Mouse (Mus musculus) splenic B cell, adult 2 months (primary cell): ENCODE measurements around the gene Tdrd7.

Source experiments
- DNase-seq: peaks from one replicate; pipeline ENCODE4 v3.0.0-alpha.2; 2011; ENCODE audit warnings: low read depth, low spot score
- H3K27me3 ChIP-seq: 2 replicates; pipeline ENCODE4 v1.6.1; 2012; ENCODE audit warnings: mild to moderate bottlenecking, low read length, moderate library complexity, mixed read lengths; ENCODE audit not compliant: control insufficient read depth, poor library complexity, insufficient read depth, severe bottlenecking
- H3K36me3 ChIP-seq: 2 replicates; pipeline ENCODE4 v1.6.1; 2012; ENCODE audit warnings: mild to moderate bottlenecking, low read length, moderate library complexity, mixed read lengths; ENCODE audit not compliant: control insufficient read depth, poor library complexity, insufficient read depth, severe bottlenecking

The Tdrd7 gene

GRCm38 (mm10) chr4:46047971-46048370 is 82.8 kb downstream of the Tdrd7 start:
- Histone ChIP-seq H3K27me3 (no peaks in the 10 kb centered on the region), H3K36me3 (no peaks in the 10 kb centered on the region)
- DNase-seq: no peak

GRCm38 (mm10) chr4:46048418-46048817 is 83.3 kb downstream of the Tdrd7 start:
- no peaks in the 10 kb centered on the region for H3K27me3 ChIP-seq
- H3K36me3 ChIP-seq: no peaks in the 10 kb centered on the region
- no peak for DNase-seq

GRCm38 (mm10) chr4:46053323-46054107 is 88.4 kb downstream of the Tdrd7 start:
- Histone ChIP-seq H3K36me3 (no peaks in the 10 kb centered on the region), H3K27me3 (no peaks in the 10 kb centered on the region)
- no peak for DNase-seq

- no peak for DNase-seq
- no peaks in the 10 kb centered on the region for H3K36me3 ChIP-seq
- H3K27me3 ChIP-seq: no peaks in the 10 kb centered on the region
Measured at GRCm38 (mm10) chr4:46056163-46056562, 91.0 kb downstream of the Tdrd7 start.

- H3K27me3 ChIP-seq: no peaks in the 10 kb centered on the region
- no peak for DNase-seq
- H3K36me3 ChIP-seq: no peaks in the 10 kb centered on the region
Measured at GRCm38 (mm10) chr4:46061259-46061962, 96.3 kb downstream of the Tdrd7 start.

GRCm38 (mm10) chr4:46063841-46064240 is 98.7 kb downstream of the Tdrd7 start:
- Histone ChIP-seq H3K27me3 (no peaks in the 10 kb centered on the region), H3K36me3 (no peaks in the 10 kb centered on the region)
- DNase-seq: no peak

GRCm38 (mm10) chr4:46064263-46064662 is 99.1 kb downstream of the Tdrd7 start:
- Histone ChIP-seq H3K36me3 (no peaks in the 10 kb centered on the region), H3K27me3 (no peaks in the 10 kb centered on the region)
- no peak for DNase-seq

GRCm38 (mm10) chr4:46064961-46065360 is 99.8 kb downstream of the Tdrd7 start:
- no peaks in the 10 kb centered on the region for H3K27me3 ChIP-seq
- H3K36me3 ChIP-seq: no peaks in the 10 kb centered on the region
- DNase-seq: no peak

- no peak for DNase-seq
- Histone ChIP-seq H3K36me3 (no peaks in the 10 kb centered on the region), H3K27me3 (no peaks in the 10 kb centered on the region)
Measured at GRCm38 (mm10) chr4:46065695-46066340, 100.7 kb downstream of the Tdrd7 start.

- DNase-seq: no peak
- H3K36me3 ChIP-seq: no peaks in the 10 kb centered on the region
- no peaks in the 10 kb centered on the region for H3K27me3 ChIP-seq
Measured at GRCm38 (mm10) chr4:46068060-46068459, 102.9 kb downstream of the Tdrd7 start.

GRCm38 (mm10) chr4:46068573-46068972 is 103.4 kb downstream of the Tdrd7 start:
- no peaks in the 10 kb centered on the region for H3K36me3 ChIP-seq
- DNase-seq: no peak
- H3K27me3 ChIP-seq: no peaks in the 10 kb centered on the region

- no peaks in the 10 kb centered on the region for H3K36me3 ChIP-seq
- DNase-seq: no peak
- no peaks in the 10 kb centered on the region for H3K27me3 ChIP-seq
Measured at GRCm38 (mm10) chr4:46069851-46070482, 104.8 kb downstream of the Tdrd7 start.

- H3K27me3 ChIP-seq: no peaks in the 10 kb centered on the region
- no peak for DNase-seq
- no peaks in the 10 kb centered on the region for H3K36me3 ChIP-seq
Measured at GRCm38 (mm10) chr4:46072631-46073030, 107.5 kb downstream of the Tdrd7 start.

GRCm38 (mm10) chr4:46073736-46074135 is 108.6 kb downstream of the Tdrd7 start:
- no peaks in the 10 kb centered on the region for H3K36me3 ChIP-seq
- no peak for DNase-seq

GRCm38 (mm10) chr4:46075664-46076063 is 110.5 kb downstream of the Tdrd7 start:
- no peaks in the 10 kb centered on the region for H3K27me3 ChIP-seq
- H3K36me3 ChIP-seq: no peaks in the 10 kb centered on the region
- DNase-seq: no peak

More at GRCm38 (mm10) chr4:46073736-46074135, 108.6 kb downstream of the Tdrd7 start:
- no peaks in the 10 kb centered on the region for H3K27me3 ChIP-seq
